Mouse (Mus musculus) kidney, embryonic 14.5 days (tissue): Measurements from ENCODE around the gene Pnmal2. TPM values are rescaled to one million over a fixed set of nuclear protein-coding genes. Genes with fewer than 3 reads are reported as not detected.

Source experiments
- ATAC-seq: fragments of 200-750 bp; cut with Nextera tagmentation; 2 replicates; pipeline ENCODE4 v1.8.0; 2017; ENCODE audit warnings: moderate number of reproducible peaks, mild to moderate bottlenecking, moderate TSS enrichment, moderate library complexity; ENCODE audit not compliant: low FRiP score, low TSS enrichment
- H3K27ac ChIP-seq: fragments of 300-500 bp; sonication (generic); 2 replicates; pipeline ENCODE4 v1.5.1; 2014; ENCODE audit warnings: low read depth, mild to moderate bottlenecking, low read length, moderate library complexity, mixed read lengths
- H3K27me3 ChIP-seq: fragments of 300-500 bp; sonication (generic); 2 replicates; pipeline ENCODE4 v1.6.1; 2014; ENCODE audit warnings: mild to moderate bottlenecking, low read length; ENCODE audit not compliant: control insufficient read depth, insufficient read depth
- H3K36me3 ChIP-seq: fragments of 300-500 bp; sonication (generic); 2 replicates; pipeline ENCODE4 v1.6.1; 2014; ENCODE audit warnings: low read length, mixed read lengths; ENCODE audit not compliant: control insufficient read depth, insufficient read depth
- H3K4me1 ChIP-seq: fragments of 300-500 bp; sonication (generic); 2 replicates; pipeline ENCODE4 v1.6.1; 2014; ENCODE audit warnings: low read length, mixed read lengths; ENCODE audit not compliant: control insufficient read depth, insufficient read depth
- H3K4me2 ChIP-seq: fragments of 300-500 bp; sonication (generic); replicated peaks from 2 replicates; pipeline ENCODE4 v1.6.1; 2014; ENCODE audit warnings: low read depth, mild to moderate bottlenecking, low read length
- H3K4me3 ChIP-seq: fragments of 300-500 bp; sonication (generic); 2 replicates; pipeline ENCODE4 v1.5.1; 2014; ENCODE audit warnings: mild to moderate bottlenecking, low read length
- H3K9ac ChIP-seq: fragments of 300-500 bp; sonication (generic); 2 replicates; pipeline ENCODE4 v1.6.1; 2014; ENCODE audit warnings: low read depth, mild to moderate bottlenecking, low read length, moderate library complexity
- H3K9me3 ChIP-seq: fragments of 300-500 bp; sonication (generic); 2 replicates; pipeline ENCODE4 v1.6.1; 2016; ENCODE audit warnings: low read length; ENCODE audit not compliant: control insufficient read depth
- WGBS: fragments of 180-500 bp; shearing (Covaris S2); extraction: QIAGEN DNeasy Blood & Tissue Kit; methylation state at CpG from one replicate; pipeline ENCODE4 v1.1.7; 2014; 5-methylcytosine and 5-hydroxymethylcytosine counted together
- polyA plus RNA-seq: library from polyadenylated mRNA; unstranded; fragments of >200 nt; fragmentation: Nextera tagmentation; extraction: Ambion mirVana; gene quantifications from 2 replicates; pipeline ENCODE4 v1.2.1, GENCODE M21; 2014

The Pnmal2 gene
- polyA plus RNA-seq, 1 experiment from 2014 or later, result 5.5 TPM

DNA sequence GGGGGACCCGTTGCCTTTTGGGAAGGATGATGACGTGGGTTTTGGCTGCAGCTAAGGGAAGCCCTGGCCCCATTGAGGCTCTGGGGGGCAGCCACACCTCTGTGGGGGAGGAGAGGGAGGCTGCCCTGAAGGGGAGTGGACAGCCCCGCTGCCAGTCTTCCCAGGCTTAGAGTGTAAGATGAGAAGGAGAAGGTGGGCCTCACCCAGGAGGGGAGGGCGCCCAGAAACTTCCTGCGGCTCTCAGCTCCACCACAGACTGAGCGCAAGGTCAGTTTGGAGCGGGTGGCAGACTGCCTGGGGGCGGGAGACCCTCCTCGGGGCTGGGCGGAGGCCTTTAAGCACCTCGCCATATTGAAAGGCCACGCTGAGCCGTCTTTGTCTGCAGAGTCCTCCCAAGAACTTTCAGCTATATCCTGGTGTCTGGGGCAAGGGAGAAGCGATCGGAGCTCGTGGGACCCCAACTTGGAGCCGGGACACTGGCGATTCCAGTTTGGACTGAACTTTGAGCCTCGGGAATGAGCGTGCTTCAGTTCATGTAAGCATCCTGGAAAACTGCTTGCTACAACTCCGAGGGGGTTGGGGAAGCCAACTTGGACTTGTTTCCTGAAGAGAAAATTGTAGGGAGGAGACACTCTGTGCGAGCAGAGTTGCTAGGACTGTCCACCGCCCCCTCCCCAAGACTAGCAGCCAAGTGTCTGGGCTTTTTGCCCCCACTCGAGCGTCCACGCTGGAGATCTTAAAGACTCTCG, 49.3 kb downstream of the Pnmal2 start:
- ATAC-seq, result peak; percentile 90
- Histone ChIP-seq H3K4me3 (peak overlapping the region; percentile 78), H3K4me1 (peaks cover 33% of the 10 kb centered on the region), H3K4me2 (peak overlapping the region; percentile 83), H3K27me3 (no peaks in the 10 kb centered on the region), H3K9me3 (no peaks in the 10 kb centered on the region), H3K27ac (peak overlapping the region; percentile 79), H3K36me3 (peaks cover 19% of the 10 kb centered on the region), H3K9ac (peak overlapping the region; percentile 81)
- WGBS, result under 1% methylated on average over 27 of the region's 27 CpGs

DNA sequence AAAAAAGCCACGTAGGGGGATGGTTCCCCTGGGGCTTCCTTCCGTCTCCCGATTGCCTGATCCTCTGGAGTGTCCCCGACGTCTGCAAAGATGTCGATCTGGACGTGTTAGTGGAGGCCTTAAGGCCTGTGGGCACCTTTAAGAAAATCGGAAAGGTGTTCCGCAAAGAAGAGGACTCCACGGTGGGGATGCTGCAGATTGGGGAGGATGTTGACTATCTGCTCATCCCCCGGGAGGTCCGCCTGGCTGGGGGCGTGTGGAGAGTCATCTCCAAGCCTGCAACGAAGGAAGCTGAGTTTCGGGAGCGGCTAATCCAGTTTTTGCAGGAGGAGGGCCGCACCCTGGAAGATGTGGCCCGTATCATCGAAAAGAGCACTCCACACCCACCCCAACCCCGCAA, 49.9 kb downstream of the Pnmal2 start:
- ATAC-seq, result no peak
- Histone ChIP-seq H3K36me3 (peaks cover 25% of the 10 kb centered on the region), H3K27me3 (no peaks in the 10 kb centered on the region), H3K27ac (peak overlapping the region; percentile 79), H3K4me3 (peak overlapping the region; percentile 78), H3K4me2 (peak overlapping the region; percentile 83), H3K4me1 (peaks cover 33% of the 10 kb centered on the region), H3K9ac (peak overlapping the region; percentile 81), H3K9me3 (no peaks in the 10 kb centered on the region)
- WGBS, result under 1% methylated on average over 20 of the region's 20 CpGs

DNA sequence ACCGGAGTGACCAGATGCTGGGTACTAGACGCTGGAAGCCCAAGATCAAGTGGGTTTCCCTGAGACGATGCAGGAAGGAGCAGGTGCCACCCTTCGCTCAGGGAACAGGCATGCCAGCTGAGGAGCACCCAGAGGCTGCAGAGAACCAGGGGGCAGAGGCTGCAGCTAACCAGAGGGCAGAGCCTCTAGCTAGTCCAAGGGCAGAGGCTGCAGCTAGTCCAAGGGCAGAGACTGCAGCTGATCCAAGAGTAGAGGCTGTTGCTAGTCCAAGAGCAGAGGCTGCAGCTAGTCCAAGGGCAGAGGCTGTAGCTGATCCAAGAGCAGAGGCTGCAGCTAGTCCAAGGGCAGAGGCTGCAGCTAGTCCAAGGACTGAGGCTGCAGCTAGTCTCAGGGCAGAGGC, 50.9 kb downstream of the Pnmal2 start:
- Histone ChIP-seq H3K4me1 (peaks cover 31% of the 10 kb centered on the region), H3K9me3 (no peaks in the 10 kb centered on the region), H3K9ac (peak overlapping the region; percentile 81), H3K27me3 (no peaks in the 10 kb centered on the region), H3K36me3 (peaks cover 32% of the 10 kb centered on the region), H3K4me3 (peak overlapping the region; percentile 78), H3K27ac (no peak overlapping the region), H3K4me2 (peak overlapping the region; percentile 83)
- no peak for ATAC-seq
- 77% methylated on average over 4 of the region's 4 CpGs for WGBS

Other genes with a start within 250 kb of the Pnmal2 start
- gene Ceacam9, start 222.8 kb upstream of the Pnmal2 start, polyA plus RNA-seq, result not detected in 2 replicates
- gene Ap2s1, start 206.3 kb upstream of the Pnmal2 start, polyA plus RNA-seq, result 270 and 336 TPM in 2 replicates
- gene Slc1a5, start 163.3 kb upstream of the Pnmal2 start, polyA plus RNA-seq, result 30.2 and 36.1 TPM in 2 replicates
- 75.5 and 111 TPM in 2 replicates for gene Strn4, start 128.8 kb upstream of the Pnmal2 start, polyA plus RNA-seq
- 23.6 and 31.1 TPM in 2 replicates for gene Fkrp, start 128.0 kb upstream of the Pnmal2 start, polyA plus RNA-seq
- gene Prkd2, start 101.8 kb upstream of the Pnmal2 start, polyA plus RNA-seq, result 10.9 and 15.7 TPM in 2 replicates
- gene Dact3, start 69.4 kb upstream of the Pnmal2 start, polyA plus RNA-seq, result 5.1 and 6.4 TPM in 2 replicates
- 7.5 TPM in 2 replicates for gene Gng8, start 52.9 kb upstream of the Pnmal2 start, polyA plus RNA-seq
- 0.67 and 1.4 TPM in 2 replicates for gene Ptgir, start 38.2 kb upstream of the Pnmal2 start, polyA plus RNA-seq
- 156 and 198 TPM in 2 replicates for gene Calm3, start 20.6 kb upstream of the Pnmal2 start, polyA plus RNA-seq
- gene Pnmal1, start 15.0 kb downstream of the Pnmal2 start, polyA plus RNA-seq, result 0.51 and 0.74 TPM in 2 replicates
- 0.29 and 0.47 TPM in 2 replicates for gene Gm42372, start 38.4 kb downstream of the Pnmal2 start, polyA plus RNA-seq
- 17.5 and 21.4 TPM in 2 replicates for gene Ccdc8, start 48.0 kb downstream of the Pnmal2 start, polyA plus RNA-seq
- 103 and 115 TPM in 2 replicates for gene Ppp5c, start 83.2 kb downstream of the Pnmal2 start, polyA plus RNA-seq
- gene Hif3a, start 117.7 kb downstream of the Pnmal2 start, polyA plus RNA-seq, result 14.2 and 19.7 TPM in 2 replicates
- gene Psg16, start 129.4 kb downstream of the Pnmal2 start, polyA plus RNA-seq, result 0.06 and 0.23 TPM in 2 replicates
- gene Ceacam3, start 205.6 kb downstream of the Pnmal2 start, polyA plus RNA-seq, result not detected in 2 replicates